Mouse (Mus musculus) heart, postnatal 4 days (tissue): ENCODE data around the gene Nox1. TPM values are rescaled to one million over a fixed set of nuclear protein-coding genes. Genes with fewer than 3 reads are reported as not detected.

Experiments
- DNase-seq: peaks from one replicate; pipeline ENCODE4 v3.0.0; 2021
- microRNA-seq, 2 experiments: library from miRNA; unstranded; fragments of <30 nt; microRNA quantifications; one replicate each; pipeline ENCODE4 v1.2.0; 2021 to 2022
- total RNA-seq, 2 experiments: library from RNA; stranded (reverse); gene quantifications; 2 replicates each; pipeline ENCODE4 v1.2.3; 2021

Gene Nox1
- total RNA-seq, 2 experiments from 2014 or later = 0.88 TPM; not detected in 1

DNA sequence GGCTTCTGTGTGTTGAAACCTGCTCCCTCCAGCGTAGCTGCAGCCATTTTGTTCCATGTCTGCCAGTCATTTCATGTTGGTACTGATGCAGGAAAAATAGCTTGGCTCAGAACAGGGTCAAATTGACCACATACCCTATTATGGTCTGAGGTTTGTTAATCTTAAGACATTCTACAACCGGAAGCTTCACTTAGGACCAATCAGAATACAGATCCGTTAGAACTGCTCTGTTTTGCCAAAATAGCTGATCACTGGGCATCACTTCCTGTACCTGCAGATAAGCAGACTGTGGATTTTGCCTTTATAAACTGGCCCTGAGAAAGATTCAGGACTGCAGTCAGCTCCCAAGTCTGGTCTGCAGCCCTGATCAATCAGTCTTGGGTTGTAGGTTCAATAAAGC lies 93.2 kb downstream of the Nox1 start:
- no peak for DNase-seq

DNA sequence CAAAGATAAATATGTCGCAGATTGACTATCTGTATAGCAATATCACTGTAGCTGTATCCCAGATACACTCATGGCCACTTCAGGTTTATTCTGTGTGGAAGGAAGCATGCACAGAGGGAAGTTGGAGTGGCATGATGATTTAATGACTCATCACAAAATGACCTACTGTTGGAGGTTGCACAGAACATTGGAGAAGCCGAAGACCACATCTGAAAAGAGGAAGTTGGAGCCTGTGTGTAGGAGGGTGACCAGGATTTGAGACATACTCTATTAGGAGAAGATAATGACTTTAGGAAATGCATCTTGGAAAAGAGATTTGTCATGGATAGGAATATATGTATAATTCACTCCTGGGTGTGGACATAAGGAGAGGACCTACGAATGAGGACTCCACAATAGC lies 105.3 kb downstream of the Nox1 start:
- no peak for DNase-seq

DNA sequence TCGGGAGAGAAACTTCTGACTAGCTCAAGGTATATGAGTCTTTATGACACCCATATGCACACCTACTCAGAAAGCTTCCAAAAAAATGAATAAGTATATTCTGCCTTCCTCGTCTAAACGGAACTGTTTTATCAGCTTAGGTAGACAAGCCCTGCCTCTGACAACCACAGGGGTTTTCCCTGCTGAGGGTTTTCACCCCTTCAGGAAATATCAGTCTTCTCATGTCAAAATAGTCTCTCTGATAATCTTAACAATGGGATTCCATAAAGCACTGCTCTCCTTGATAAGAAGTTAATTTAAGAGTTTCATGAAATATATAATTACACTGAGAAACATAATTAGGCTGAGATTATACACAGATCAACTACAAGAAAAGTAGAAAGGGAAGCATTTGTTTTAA lies 110.0 kb downstream of the Nox1 start:
- no peak for DNase-seq

DNA sequence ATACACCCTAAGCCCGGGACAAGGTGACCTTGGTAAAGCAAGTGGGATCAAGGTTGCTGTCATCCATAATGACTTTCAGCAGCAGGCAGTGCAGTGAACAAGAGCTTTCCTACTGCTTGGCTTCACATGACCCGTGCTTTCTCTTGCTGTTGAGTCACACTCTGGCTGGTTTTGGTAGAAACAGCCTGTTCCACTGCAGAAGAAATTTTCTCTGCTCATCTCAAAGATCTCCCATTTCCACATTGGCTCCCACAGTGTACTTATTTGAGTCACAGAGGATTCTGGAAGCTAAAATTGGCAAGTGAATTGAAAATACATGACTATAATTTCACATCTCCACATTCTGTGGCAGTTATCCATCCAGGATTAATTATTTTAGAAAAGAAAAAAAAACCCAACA lies 119.1 kb downstream of the Nox1 start:
- no peak for DNase-seq

DNA sequence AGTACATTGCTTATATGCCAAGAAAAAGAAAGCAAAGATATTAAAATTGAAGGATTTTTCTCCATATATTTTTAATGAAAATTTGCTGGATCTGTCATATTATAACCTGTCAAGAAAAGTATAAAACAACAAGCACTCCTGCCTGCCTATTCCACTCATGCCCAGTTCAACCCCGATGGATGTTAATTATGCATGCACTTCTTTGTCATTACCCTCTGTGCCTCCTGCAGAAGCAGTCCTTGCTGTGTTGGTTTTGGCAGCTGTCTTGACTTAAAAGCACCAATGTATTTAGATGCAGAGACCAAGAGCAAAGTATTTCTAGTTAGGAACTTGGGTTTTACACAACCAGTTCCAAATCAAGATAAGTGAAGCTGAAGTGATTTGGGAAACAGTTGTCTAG lies 136.3 kb downstream of the Nox1 start:
- no peak for DNase-seq

DNA sequence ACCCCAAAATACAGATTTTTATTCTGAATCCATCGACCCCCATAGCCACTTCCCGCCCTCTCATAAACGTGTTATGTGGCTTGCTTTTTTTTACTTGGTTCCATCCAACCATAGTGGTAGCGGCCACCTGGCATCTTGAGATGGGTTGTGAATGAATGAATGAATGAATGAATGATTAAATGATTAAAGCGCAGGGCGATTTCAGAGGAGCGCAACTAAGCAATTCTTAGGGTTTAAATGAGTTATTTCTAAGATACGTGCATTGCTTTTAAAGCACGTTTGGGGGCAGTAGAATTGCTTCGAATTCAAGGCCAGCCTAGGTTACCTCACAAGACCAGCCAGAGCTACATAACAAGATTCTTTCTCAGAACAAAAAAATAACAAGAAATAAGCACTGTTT lies 162.0 kb downstream of the Nox1 start:
- no peak for DNase-seq

DNA sequence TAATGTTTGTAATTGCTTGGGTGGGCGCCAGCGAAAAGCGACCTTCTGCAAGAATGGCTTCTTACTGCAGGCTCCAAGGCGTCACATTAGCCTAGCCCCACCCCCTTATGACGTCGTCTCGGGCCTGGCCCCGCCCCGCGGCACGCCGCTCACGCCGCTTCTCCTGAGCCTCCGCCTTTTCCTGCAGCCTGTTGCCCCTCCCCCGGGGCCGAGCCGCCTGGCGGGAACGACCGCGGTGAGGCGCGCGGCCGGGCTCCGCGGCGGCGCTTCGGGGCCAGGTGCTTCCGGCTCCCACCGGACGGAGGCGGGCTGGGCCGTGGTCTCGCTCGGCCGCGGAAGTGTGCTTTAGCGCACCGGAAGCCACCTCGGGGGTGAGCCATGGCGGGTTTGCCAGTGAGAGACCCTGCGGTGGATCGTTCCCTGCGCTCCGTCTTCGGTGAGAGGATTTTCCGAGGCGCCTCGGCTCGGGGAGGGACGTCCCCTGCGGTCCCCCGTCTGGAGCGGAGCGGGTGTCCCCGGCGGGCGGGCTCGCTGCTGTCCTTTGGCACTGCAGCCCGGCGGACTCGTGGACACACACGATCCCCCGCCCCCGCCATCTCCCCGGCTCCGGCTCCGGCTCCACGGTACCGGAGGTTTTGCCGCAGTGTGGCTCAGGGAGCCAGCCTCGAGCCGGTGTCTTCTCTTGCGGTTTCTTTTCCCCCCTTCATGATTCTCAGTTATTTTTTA lies 162.6 kb downstream of the Nox1 start, which contains the start of gene Cstf2:
TSS of gene Cstf2 (plus strand) at position 201 of the 726 bp plus-strand sequence.
- DNase-seq = peak; percentile 95

DNA sequence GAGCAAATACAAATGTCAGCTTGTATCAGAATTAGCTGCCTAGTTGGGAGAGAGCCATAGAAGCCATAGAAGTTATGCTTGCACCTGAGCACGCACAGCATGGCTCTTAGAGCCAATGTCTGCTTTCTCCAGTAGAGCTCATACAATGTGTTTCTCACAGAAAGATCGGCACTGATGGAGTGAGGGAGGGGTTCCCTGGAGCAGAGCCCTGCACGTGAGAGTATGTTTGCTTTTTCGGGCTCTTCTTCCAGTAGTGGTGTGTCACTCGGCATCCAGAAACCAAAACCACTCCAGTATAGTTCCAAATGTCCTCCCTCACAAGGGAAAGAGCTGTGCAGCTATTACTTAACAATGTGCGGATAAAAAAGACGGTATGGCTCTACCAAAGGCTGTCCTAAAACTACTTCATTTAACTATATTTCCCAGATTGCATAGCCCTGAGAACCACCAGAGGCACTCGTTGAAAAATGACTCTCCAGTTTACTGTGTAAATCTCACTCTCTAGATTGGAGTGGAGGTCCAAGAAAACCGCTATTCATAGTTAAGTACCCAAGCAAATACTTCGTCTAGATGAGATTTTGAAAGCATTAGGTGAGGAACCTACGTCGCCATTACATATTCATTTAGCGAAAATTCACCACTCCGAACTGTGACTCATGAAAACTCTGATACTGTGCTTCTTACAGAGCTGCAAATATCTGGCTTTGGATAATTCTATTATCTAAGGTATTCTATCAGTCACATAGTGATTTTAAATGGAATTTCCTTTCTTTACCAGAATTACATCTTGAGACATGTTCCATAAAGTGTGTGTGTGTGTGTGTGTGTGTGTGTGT lies 163.5 kb downstream of the Nox1 start:
- no peak for DNase-seq

DNA sequence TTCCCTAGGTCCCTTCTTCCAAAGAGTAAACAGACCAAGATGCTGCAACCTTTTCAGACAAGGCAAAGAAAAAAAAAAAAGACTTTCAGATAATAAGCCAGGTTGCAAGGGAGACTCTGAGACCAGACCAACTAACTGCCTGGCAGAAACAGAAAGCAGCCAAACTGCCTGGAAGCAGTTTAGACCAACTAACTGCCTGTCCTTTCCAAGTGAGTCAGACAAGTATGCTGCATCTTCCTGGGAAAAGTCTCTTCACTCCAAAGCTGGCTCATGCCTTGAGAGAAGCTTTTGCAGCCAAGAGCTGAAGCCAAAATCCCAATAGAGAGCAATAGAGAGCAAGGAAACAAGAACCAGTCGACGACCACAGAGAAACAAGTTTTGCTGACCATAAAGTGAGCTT lies 164.9 kb downstream of the Nox1 start:
- DNase-seq = no peak

DNA sequence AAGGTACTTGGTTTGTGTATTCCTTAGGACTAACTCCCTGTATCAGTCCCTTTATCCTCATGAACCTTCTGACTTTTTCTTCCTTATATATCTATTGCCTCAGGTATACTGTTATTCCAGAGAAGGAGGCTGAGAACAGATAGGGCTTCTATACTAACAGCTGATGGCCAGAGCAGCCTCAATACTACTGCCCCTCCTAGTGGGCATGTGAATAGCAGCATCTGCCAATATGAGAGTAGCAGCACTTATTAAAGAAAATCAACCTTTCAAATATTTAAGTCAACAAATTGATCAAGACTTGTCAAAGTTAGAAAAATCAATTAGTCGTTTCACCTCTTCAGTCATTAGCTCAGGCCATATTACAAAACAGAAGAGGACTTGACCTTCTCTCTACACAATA lies 172.8 kb downstream of the Nox1 start:
- DNase-seq = no peak

Small RNA genes lying within 50 kb of the gene (microRNA-seq; reads per million reads assigned to microRNA genes)
- 0 reads per million in 2 experiments for gene Mir3112

Other genes starting within 250 kb of the Nox1 start
- gene Sytl4, start 240.1 kb downstream of the Nox1 start, total RNA-seq = 1 to 10 TPM; 2.5 to 3.7 TPM
- gene Cstf2, start 162.8 kb downstream of the Nox1 start, total RNA-seq = 10 to 100 TPM; 28.7 to 29.2 TPM
- 1 to 10 TPM in 1 of 2 experiments, under 1 TPM in 1; 0.83 to 1.4 TPM for gene Xkrx, start 59.9 kb downstream of the Nox1 start, total RNA-seq
- not detected for gene Arl13a, start 34.5 kb downstream of the Nox1 start, total RNA-seq
- 10 to 100 TPM; 43.0 to 51.6 TPM for gene Trmt2b, start 55.0 kb upstream of the Nox1 start, total RNA-seq
- gene Tmem35a, start 73.3 kb upstream of the Nox1 start, total RNA-seq = 10 to 100 TPM; 15.5 to 17.0 TPM
- 10 to 100 TPM; 15.7 to 17.1 TPM for gene Cenpi, start 86.1 kb upstream of the Nox1 start, total RNA-seq
- gene Drp2, start 182.6 kb upstream of the Nox1 start, total RNA-seq = under 1 TPM; 0.45 to 0.74 TPM